Mouse (Mus musculus) lung, adult 2 months (tissue): ENCODE measurements around the gene Cacna1c. TPM values are rescaled to one million over a fixed set of nuclear protein-coding genes. Genes with fewer than 3 reads are reported as not detected.
A peak's percentile ranks its signal among the peaks of the same experiment; 100 is the strongest.

Source experiments
- DNase-seq: peaks from one replicate; pipeline ENCODE4 v3.0.0; 2022
- H3K4me1 ChIP-seq: fragments of 200-500 bp; 2 replicates; pipeline ENCODE4 v1.6.1; 2011; ENCODE audit warnings: low read length; ENCODE audit not compliant: control insufficient read depth, insufficient read depth
- H3K4me3 ChIP-seq: fragments of 200-500 bp; replicated peaks from 2 replicates; pipeline ENCODE3; 2011; ENCODE audit warnings: low read depth, mild to moderate bottlenecking, control low read depth, low read length; ENCODE audit errors: extremely low read depth
- CTCF ChIP-seq: fragments of 200-500 bp; IDR thresholded peaks from 2 replicates; pipeline ENCODE4 v1.5.1; 2011; ENCODE audit warnings: mild to moderate bottlenecking, low read length, control low read depth; ENCODE audit not compliant: insufficient read depth
- POLR2A ChIP-seq: fragments of 200-500 bp; IDR thresholded peaks from 2 replicates; pipeline ENCODE4 v1.6.1; 2011; ENCODE audit warnings: low read depth, mild to moderate bottlenecking, control low read depth, low read length, borderline replicate concordance; ENCODE audit errors: extremely low read depth
- WGBS: fragments of 180-500 bp; shearing (Covaris S2); methylation state at CpG from one replicate; pipeline ENCODE4 v1.1.7; 2018; 5-methylcytosine and 5-hydroxymethylcytosine counted together
- polyA plus RNA-seq: library from polyadenylated mRNA; depleted of rRNA; stranded (reverse); fragments of >200 nt; gene quantifications from 2 replicates; pipeline ENCODE4 v1.2.3, GENCODE M21; 2012

Cacna1c gene
- polyA plus RNA-seq, 1 experiment, result 16.3 TPM

DNA sequence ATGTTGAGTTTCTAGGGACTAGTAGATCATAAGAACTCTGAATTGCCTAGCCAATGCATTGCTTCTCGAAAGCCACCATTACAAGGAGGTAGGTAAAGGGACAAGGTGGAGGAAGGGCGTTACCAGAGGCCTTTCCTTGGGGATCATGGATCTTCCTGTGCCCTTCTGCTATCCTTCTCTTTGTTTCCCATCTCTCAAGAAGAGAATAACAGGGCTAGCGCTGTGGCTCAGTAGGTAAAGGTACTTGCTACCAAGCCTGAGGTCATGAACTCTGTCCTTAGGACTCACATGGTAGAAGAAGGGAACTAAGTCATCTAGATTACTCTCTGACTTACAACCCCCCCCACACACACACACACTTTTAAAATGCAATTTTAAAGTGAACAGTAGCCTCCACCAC, 69.2 kb downstream of the Cacna1c start:
- Histone ChIP-seq H3K4me3 (no peak overlapping the region), H3K4me1 (no peaks in the 10 kb centered on the region)
- no peak for TF ChIP-seq CTCF
- TF ChIP-seq POLR2A, result no peak
- no peak for DNase-seq
- WGBS, result 80% methylated on average over 3 of the region's 3 CpGs

- Histone ChIP-seq H3K4me1 (no peaks in the 10 kb centered on the region), H3K4me3 (no peak overlapping the region)
- DNase-seq, result no peak
- 63% methylated on average over 4 of the region's 4 CpGs for WGBS
- TF ChIP-seq POLR2A (no peak), CTCF (no peak)
Measured at GRCm38 (mm10) chr6:119118371-119118770, 77.8 kb downstream of the Cacna1c start.

DNA sequence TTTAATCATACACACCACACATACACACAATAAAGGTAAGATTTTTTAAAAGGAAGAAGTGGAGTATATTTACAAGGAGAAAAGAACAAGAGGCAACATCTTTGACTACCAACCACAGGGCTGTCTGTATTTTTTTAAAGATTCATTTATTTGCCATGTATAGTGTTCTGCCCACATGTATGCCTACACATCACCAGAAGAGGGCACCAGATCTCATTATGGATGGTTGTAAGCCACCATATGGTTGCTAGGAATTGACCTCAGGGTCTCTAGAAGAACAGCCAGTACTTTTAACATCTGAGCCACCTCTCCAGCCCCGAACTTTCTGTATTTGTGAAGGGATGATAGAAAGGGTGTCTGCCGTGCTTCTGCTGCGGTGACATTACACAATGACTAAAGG, 79.9 kb downstream of the Cacna1c start:
- 87% methylated on average over 3 of the region's 3 CpGs for WGBS
- H3K4me3 ChIP-seq, result no peak overlapping the region
- DNase-seq, result no peak
- no peaks in the 10 kb centered on the region for H3K4me1 ChIP-seq
- TF ChIP-seq CTCF, result no peak
- no peak for TF ChIP-seq POLR2A

- TF ChIP-seq POLR2A (no peak), CTCF (no peak)
- H3K4me1 ChIP-seq, result no peaks in the 10 kb centered on the region
- DNase-seq, result no peak
- no peak overlapping the region for H3K4me3 ChIP-seq
- WGBS, result 67% methylated on average over 4 of the region's 4 CpGs
Measured at GRCm38 (mm10) chr6:119113362-119113761, 82.9 kb downstream of the Cacna1c start.

DNA sequence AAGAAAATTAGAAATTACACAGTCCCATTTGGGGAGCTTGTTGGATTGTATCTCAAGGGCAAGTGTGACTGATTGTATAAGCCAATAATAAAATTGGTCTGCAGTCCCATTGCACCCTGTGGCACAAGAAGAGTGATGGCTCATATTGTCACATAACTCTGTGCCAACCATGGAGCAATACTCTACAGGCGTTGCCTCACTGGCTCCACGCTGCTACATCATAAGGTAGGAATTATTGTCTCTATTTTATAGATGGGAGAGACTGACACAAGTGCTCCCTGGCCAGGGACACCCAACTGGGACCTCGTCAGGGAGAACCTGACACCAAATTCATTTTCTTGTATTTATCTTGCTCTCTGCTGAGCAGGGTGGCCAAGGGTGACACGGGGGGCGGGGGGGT, 85.8 kb downstream of the Cacna1c start:
- H3K4me3 ChIP-seq, result no peak overlapping the region
- no peak for DNase-seq
- H3K4me1 ChIP-seq, result no peaks in the 10 kb centered on the region
- whole genome bisulfite sequencing, result 78% methylated on average over 5 of the region's 5 CpGs
- TF ChIP-seq POLR2A, result no peak
- no peak for TF ChIP-seq CTCF

- TF ChIP-seq CTCF, result peak; percentile 67
- no peak; the same call in 1 of the 2 replicates for TF ChIP-seq POLR2A
- peak; percentile 68 for DNase-seq
- peak overlapping the region; percentile 64 for H3K4me3 ChIP-seq
- under 1% methylated on average over 67 of the region's 93 CpGs for WGBS
- no peaks in the 10 kb centered on the region for H3K4me1 ChIP-seq
Measured at GRCm38 (mm10) chr6:119108466-119109394, 87.5 kb downstream of the Cacna1c start.

DNA sequence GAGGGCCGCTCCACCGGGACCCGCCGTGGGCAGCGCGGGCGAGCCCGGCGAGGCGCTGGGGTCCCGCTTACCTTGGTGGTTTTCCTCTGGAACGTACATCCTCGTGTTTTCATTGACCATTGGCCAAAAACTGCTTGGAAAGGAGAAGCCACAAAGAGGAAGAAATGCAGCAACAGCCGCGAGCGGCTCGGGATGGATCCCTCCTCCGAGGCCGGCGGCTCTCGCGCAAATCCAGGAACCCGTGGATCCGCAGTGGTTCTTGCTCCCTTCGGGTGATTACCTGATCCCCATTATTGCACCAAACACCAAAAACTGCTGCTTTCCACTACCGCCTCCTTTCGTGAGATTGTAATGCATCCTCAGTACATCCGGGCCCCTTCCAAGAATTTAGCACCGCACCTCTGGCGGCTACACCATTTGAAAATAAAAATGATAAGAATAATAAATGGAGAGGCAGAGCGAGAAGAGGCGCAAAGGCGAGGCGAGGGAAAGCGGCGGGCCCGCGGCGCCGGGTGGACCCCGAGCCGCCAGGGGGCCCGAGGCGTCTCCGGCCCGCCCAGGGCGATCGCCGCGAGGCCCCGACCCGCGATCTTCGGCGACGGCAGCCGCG, 88.3 kb downstream of the Cacna1c start:
- under 1% methylated on average over 58 of the region's 58 CpGs for WGBS
- TF ChIP-seq POLR2A (no peak), CTCF (no peak)
- peak; percentile 60 for DNase-seq

DNA sequence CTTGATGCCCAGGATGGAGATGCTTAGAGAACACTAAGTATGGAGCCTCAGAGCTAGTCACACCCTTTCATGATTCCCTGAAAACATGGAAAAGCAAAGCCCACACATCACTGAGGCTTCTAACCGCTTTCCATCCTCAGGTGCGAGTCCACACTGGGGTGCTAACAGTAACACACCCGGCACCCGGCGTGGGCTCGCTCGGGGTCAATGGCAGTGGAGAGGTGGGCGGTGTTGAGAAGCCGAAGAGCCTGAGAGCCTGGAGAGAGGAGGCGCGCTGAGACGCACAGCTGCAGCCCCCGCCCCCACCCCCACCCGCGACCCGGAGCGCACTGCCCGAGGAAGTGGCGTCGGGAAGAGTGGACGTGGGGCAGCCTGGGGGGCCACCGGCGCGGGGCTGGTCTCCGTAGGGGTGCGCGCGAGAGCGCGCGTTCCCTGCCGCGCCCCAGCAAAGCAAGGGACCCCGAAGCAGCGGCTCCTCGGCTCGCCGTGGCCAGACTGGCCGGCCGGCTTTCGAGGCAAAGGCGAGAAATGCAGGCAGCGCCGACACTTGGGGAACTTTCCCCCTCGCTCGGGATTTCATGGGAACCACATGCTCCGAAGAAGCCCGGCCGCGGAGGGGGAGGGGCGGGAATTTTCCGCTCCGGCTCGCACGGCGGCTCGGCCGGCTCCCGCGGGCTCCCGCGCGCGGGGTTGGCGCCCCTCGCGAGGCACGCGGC, 88.9 kb downstream of the Cacna1c start:
- Histone ChIP-seq H3K4me1 (no peaks in the 10 kb centered on the region), H3K4me3 (peak overlapping the region; percentile 48)
- TF ChIP-seq CTCF (no peak), POLR2A (0 out of 2 replicates have a peak, but pooled peaks have one; percentile 17)
- no peak for DNase-seq
- 1% methylated on average over 69 of the region's 69 CpGs for WGBS

More for the DNA sequence above, 88.3 kb downstream of the Cacna1c start:
- H3K4me3 ChIP-seq, result peak overlapping the region; percentile 48
- no peaks in the 10 kb centered on the region for H3K4me1 ChIP-seq

GRCm38 (mm10) chr6:119106726-119107125, 89.5 kb downstream of the Cacna1c start:
- no peaks in the 10 kb centered on the region for H3K4me1 ChIP-seq
- H3K4me3 ChIP-seq, result peak overlapping the region; percentile 48
- TF ChIP-seq CTCF (no peak), POLR2A (no peak)
- WGBS, result 29% methylated on average over 7 of the region's 7 CpGs
- no peak for DNase-seq
